Mouse (Mus musculus): ENCODE results near the gene Shld1. TPM values are rescaled to one million over a fixed set of nuclear protein-coding genes. Genes with fewer than 3 reads are reported as not detected.

Gene Shld1
- total RNA-seq, 2 experiments from 2014 or later, result 5.3 to 7.4 TPM

Other genes with a start within 250 kb of the Shld1 start
- gene Gpcpd1, start 99.2 kb upstream of the Shld1 start, total RNA-seq (2021), result 10 to 100 TPM; 62.0 to 71.1 TPM
- gene Chgb, start 94.3 kb downstream of the Shld1 start, total RNA-seq (2021), result under 1 TPM; 0.29 to 0.33 TPM
- 10 to 100 TPM; 14.7 to 15.7 TPM for gene Trmt6, start 129.1 kb downstream of the Shld1 start, total RNA-seq (2021)
- 1 to 10 TPM; 5.9 to 6.3 TPM for gene Mcm8, start 129.2 kb downstream of the Shld1 start, total RNA-seq (2021)
- gene Crls1, start 159.7 kb downstream of the Shld1 start, total RNA-seq (2021), result 10 to 100 TPM; 18.8 to 20.9 TPM
- 10 to 100 TPM; 10.6 to 12.3 TPM for gene Lrrn4, start 194.0 kb downstream of the Shld1 start, total RNA-seq (2021)